Mouse (Mus musculus) adrenal gland, adult (tissue): ENCODE measurements at regions not wholly inside any gene's neighbourhood (a gene's known extent, or its start where the extent isn't known, plus 50 kb on each side); places are given as distances from the start of the nearest gene placed in this dataset.
A peak's percentile ranks its signal among the peaks of the same experiment; 100 is the strongest.

Source experiments
- DNase-seq, 2 experiments: peaks; one replicate each; pipeline ENCODE4 v3.0.0; 2022 to 2023; ENCODE audit warnings: low spot score in 1 of 2; ENCODE audit not compliant: inconsistent age in 2 of 2

DNA sequence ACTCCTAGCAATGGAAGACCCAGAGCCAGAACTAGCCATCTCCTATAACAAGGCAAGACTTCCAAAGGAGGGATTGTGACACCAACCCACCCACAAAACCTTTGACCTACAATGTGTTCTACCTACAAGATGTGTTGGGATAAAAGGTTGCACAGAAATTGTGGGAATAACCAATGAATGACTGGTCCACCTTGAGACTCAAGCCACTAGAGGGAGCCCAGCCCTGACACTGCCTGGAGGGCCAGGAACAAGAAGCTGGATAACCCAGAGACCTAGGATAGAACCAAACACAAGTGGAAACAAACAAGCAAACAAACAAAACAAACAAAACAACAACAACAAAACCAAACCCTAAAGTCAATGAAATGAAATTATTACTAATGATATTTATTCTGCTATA is 288.8 kb downstream of the Dchs2 start:
- DNase-seq = peak; percentile 30 to 80

DNA sequence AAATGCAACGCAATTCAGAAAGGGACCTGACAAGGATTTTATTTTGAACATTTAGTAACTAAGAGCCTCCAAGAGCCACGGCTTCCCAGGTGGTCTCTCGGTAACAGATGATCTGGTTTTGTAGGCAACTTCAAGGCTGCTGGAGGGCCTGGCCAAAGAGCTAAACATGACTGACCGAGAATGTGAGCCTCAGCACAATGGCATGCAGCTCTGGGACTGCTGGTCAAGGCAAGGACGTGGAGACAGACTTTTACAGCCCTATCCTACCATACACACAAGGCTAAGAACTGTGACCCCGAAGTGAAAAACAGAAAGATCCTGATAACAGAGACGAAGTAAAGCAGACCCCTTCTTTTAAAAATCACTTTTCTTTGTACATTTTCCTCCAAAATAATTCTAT is 296.5 kb downstream of the Dchs2 start:
- peak in 1 of 2 experiments; percentile 41 for DNase-seq

DNA sequence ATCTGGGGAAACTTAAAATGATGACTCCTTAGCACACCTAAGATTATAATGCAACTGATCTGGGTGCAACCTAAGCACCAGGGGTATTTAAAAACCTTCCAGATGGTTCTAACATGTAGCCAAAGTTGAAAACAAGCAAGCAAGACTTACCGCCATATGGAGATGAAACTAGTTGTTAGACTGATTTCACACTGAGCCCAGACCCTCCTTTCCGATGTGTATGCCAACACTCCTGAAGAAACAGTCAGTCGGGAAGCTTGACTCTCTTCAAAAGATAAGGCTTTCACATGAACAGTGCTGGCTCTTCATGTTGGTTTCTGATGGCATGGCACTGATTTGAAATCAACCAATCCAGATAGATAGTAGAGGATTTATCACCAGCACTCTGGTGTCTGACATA is 301.6 kb downstream of the Dchs2 start:
- no peak for DNase-seq

DNA sequence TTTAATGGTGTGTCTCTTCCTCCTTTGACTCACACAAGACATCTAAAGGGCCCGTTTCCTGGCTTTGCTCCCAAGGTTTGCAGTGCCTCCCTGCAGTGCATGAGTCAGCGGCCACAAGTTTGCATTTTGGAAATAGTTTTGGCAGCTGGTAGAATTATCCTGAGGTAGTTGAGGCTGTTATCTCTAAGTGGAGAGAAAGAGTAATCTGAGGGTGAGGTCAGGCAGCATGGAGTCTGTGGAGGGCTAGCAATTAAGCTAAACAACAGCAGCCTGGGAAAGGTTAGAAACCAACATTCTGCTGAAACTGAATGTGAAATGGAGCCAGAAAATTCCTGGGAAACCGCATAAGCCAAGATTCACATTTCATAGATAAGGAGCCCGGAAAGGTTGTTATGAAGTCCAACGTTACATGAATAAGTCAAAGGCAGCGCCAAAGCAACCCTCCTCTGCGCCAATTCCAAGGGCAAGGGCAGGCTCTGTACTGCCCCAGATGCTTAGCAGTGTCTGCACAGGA is 318.5 kb downstream of the Dchs2 start:
- DNase-seq = peak; percentile 93 to 97

DNA sequence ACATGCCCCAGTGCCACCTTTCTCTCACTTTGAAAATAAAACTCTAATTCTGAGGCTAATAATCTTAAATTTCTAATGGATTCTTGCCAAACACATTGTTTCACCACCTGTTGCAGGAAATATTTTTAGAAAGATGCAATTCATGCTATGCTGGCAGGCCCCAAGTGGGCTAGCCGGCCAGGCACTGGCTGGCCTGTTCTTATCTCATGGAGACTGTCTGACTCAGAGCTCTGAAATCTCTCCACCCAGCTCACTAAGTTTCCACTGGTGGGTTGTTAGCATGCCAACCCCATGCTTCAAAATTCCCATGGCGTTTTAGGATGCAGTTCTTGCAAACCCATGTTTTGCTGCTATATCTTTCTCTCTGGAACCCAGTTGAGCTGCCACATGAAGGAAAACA is 315.5 kb upstream of the Sfrp2 start:
- DNase-seq = peak; percentile 42 to 60

DNA sequence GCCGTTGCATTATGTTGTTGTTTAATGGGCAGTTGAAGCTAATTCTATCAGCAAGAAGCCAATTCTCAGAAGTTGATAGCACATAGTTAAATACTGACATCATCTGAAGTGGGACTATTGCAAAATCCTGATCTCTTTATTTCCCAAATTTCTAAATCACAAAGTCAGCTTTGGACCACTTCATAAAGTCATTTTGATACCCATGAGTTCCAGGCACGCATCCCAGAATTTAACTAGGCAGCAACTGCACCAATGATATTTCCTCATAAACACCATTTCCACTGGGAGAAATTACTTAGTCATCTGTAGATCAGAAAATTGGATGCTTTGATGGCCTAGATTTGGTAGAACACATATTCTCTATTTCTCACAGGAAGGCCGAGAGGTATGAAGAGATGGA is 314.8 kb upstream of the Sfrp2 start:
- DNase-seq = peak in 1 of 2 experiments; percentile 27

DNA sequence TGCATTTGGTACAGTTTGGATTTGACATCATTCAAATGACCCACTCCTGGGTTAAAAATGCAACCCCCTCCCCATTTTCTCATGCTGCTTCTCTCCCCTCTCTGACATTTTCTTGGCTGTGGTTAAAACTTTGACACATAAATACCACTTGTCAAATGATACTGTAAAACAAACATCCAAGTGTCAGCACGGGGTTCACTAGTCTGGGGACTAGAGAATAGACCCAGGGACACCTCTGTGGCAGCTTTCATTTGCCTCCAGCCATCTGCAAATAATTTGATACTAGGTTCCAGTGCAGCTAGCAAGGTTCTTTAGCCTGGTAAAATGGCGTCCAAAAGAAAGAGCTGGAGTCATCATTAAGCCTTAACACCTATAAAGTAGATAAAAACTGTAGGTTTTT is 312.7 kb upstream of the Sfrp2 start:
- no peak for DNase-seq

DNA sequence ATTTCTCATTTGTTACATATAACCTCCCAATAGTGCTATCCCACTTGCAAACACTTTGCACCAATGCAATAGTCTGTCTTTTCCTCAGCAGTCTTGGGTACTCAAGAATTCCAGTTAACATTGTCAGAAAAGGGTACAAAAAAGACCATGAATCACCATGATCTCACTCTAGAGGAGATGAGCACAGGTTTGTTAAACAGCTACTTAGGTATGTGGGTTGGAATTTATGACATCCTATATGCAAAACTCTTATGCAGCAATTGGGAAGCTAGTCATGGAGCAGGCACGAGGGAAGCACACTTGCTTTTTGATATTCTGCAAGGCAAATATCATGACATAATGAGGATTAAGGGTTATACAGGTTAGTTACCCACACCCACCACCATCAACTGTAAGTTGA is 307.7 kb upstream of the Sfrp2 start:
- no peak for DNase-seq

DNA sequence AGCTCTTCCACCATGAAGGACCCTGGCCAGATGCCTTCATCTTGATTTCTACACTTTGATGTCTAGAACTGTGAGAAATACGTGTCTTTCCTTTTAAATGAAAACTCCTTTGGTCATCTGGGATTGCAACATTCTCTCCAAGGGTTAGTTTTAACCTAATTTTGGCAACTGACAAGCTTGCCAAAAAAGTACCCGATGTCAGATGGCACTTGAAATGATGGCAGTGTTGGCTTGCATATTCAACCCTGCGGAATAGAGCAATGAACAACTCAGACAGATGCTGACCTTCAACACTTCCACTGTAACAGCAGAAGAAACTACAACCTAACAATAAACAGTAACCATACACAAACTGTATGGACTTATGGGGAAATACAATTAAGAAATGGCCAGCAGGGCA is 286.9 kb upstream of the Sfrp2 start:
- DNase-seq = peak in 1 of 2 experiments; percentile 54

DNA sequence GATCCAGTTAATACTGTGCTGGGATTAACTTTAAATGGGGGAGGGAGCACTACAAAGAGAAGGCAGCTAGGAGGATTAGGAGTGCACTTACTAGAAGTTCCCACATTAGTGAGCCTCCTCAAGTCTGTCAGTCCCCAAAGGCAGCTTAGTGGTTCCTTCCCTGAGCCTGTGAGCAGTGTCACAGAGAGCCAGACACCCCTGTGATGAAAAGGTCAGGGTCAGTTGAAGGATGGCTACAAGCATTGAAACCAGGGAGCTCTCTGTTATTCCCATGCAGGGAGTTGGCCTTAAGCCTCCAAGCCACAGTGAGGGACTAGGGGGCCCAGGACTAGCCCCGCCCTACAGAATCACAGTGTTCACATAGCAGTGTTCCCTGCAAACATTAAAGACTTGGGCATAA is 285.9 kb upstream of the Sfrp2 start:
- peak; percentile 64 to 81 for DNase-seq

DNA sequence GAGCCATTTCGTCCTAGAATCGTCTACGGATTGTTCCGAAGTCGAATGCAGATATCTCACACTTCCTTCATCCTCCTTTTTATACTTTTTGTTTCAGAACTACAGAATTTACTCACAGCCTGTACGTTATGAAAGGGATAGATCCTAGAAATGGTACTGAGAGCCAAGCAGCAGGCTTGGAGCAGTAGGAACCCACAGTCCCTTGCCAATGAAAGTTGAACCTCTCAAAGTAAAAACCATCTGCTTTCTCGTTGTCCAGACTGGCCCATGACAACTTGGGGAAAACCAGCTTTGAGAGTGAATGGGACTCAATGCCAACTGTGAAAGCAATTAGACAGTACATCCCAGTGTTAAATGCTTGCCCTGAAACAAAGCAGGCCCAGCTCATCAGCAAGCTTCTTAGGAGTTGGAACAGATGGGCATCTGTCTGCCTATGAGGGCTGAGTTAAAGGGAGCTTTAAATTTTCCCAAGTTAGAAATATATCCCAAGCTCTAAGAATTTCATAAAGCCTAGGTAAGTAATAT is 279.9 kb upstream of the Sfrp2 start:
- no peak for DNase-seq

DNA sequence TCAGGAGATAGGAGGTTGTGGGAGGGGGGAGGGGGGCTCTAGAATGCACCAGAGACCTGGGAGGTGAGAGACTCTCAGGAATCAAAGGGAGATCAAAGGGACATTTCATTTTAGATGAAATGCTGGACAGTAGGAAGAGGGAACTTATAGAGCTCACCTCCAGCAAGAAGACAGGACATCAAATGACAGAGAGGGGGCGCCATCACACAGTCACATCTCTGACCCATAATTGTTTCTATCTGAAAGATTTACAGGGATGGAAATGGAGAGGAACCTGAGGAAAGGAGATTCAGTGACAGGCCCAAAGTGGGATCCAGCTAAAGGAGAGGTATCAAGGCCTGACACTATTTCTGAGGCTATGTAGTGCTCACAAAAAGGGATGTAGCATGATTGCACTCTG is 270.5 kb upstream of the Sfrp2 start:
- peak; percentile 46 to 80 for DNase-seq

DNA sequence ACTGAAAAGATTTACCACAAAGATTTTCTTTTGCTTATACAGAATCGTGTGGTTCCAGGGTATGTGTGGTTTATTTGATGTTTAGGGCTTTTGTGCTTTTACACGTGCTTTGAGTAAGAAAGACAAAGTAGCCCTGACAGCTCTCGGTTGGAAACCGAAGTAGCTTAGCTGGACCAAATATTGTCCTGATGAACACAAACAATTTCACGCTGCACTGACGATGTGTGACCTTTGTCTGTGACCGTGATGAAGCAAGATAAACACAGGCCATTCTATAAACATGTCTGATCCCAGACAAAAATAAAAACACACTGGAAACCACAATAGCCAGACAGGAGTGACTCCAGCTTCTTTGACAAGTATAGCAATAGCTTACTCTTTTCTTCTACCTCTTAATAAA is 262.2 kb upstream of the Sfrp2 start:
- no peak for DNase-seq

DNA sequence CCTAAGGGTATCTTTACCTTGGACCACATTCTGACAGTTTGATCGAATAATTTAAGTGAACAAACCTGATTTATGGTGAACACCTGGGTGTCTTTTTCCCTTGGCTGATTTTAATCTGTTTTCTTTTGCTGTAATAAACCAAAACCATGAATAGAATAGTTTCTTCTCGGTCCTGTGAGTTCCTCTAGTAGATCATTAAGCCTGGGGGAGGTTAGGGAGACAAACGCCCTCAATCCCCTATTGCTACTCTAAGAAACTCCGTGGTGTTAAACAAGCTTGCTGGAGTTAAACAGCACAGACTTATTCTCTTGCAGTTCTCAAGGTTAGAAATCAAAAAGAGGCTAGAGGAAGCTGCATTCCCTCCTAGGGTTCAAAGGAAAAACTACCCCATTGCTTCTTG is 249.5 kb upstream of the Sfrp2 start:
- DNase-seq = no peak

DNA sequence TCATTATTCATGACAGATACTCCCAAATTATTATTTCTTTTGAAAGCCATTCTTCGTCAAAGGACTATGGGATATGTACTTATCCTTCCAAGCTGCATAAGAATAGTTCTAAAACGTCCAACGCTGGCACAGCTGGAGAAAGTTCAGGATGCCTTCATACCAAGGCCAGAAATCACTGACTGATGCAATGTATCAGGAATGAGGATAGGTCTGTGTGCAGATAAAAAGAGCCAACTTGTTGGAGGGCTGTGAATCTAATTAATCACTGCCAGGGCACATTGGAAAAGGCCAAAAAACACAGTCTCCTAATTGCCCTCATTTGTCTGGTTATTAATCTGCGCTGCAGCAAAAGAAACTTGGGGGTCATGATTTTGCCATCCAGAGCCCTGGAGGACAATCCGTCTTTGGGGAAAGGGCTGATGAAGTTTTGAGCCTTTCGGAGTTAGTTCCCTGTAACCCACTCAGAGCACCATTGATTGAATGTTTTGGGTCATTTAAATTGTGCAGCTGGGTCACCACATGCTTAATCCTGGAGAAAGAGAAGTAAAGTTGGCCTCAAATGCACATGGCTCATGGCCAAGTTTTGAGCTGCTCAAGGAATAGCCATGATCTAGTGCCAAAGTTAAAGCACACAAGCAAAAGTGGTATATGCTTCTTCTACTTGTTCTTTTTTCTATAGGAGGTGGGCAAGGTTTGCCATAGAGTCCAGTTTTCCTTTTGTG is 248.0 kb upstream of the Sfrp2 start:
- DNase-seq = peak; percentile 32 to 71

DNA sequence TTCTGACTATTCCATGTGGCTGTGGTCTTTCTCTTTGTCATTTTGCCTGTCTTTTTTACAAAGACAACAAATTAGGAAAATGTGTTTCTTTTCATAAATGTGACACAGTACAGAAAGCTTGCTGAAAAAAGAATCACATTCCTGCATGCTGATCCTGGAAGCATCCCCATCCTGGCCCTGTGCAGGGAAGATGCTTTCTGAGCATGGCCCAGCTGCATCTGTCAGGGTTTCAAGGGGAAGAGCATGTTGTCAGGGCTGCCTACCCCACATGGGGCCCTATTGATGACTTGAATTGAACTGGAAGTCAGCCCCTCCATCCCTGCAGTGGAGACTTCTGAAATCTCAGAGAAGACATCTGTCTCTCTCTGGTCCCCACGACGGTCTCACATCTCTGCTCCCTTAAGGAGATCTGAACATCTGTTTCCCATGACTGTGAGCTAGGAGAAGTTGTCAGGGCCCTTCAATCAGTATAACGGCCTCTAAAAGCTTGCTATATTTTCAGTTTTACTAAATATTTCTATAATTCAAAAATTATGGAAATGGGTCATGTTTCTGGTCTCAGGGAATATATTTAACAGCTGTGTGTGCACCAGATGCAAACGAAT is 235.8 kb upstream of the Sfrp2 start:
- DNase-seq = no peak

DNA sequence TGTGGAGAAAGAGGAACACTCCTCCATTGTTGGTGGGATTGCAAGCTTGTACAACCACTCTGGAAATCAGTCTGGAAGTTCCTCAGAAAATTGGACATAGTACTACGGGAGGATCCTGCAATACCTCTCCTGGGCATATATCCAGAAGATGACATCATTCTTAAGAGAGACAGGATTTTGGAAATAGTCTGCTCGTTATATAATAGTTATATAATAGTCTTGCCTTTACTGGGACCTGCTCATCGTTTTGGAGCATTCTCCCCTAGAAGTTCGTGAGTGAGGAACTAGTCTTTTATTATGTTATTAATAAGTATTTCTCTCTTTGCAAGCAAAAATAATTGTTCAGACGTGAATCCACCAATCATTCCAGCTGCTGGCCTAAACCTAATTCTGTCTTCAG is 229.5 kb upstream of the Sfrp2 start:
- peak in 1 of 2 experiments; percentile 54 for DNase-seq

DNA sequence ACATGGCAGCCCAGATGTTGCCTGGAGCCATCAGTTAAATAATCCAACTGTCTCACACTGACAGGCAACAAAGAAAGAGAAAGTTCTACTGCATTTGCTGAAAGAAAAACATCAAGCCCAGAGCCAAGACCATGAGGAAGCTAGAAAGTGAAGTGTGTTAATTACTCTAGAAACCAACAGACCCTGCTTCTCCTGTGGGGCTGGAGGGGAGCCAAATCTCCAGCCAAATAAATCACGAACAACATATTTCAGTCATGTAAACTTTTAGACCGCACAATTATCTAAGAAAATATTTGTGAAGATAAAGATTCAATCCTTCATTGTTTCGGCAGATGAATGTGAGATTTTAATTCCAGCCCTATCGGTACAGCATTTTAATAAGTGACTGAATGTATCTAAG is 228.9 kb upstream of the Sfrp2 start:
- DNase-seq = peak; percentile 4 to 34

DNA sequence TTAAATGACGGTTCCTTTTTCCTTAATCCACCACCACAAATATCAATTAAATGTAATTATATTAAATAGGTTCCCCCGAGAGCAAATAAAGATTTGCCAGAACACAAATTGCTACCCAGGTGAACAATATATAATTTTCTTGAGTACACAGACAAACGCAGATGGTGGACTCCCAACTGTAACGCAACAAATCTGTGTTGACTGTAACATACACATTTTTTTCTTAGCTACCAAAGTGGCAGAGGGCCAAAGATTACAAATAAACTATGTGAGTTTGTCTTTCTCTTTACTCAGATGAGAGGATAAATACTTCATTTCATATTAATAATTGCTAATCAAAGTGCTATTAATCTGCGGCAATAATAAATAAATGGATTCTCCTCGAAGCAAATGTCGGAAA is 228.4 kb upstream of the Sfrp2 start:
- DNase-seq = no peak

DNA sequence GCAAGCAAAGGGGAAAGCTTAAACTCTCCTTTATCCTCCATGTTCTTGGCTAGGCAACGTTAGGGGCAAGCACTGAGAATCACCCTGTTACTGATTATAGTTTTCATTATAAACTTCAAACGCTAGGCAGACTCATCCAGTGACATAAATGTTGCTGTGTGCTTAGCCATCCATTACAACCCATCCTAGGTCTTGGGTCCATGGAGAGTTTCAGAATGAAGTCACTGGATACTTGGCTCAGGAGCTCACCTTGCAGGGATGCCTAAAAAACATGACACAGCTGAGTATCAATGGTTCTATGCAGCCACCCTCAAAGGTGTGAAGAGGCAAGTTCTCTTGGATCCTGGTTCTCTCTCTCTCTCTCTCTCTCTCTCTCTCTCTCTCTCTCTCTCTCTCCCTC is 227.2 kb upstream of the Sfrp2 start:
- no peak for DNase-seq

DNA sequence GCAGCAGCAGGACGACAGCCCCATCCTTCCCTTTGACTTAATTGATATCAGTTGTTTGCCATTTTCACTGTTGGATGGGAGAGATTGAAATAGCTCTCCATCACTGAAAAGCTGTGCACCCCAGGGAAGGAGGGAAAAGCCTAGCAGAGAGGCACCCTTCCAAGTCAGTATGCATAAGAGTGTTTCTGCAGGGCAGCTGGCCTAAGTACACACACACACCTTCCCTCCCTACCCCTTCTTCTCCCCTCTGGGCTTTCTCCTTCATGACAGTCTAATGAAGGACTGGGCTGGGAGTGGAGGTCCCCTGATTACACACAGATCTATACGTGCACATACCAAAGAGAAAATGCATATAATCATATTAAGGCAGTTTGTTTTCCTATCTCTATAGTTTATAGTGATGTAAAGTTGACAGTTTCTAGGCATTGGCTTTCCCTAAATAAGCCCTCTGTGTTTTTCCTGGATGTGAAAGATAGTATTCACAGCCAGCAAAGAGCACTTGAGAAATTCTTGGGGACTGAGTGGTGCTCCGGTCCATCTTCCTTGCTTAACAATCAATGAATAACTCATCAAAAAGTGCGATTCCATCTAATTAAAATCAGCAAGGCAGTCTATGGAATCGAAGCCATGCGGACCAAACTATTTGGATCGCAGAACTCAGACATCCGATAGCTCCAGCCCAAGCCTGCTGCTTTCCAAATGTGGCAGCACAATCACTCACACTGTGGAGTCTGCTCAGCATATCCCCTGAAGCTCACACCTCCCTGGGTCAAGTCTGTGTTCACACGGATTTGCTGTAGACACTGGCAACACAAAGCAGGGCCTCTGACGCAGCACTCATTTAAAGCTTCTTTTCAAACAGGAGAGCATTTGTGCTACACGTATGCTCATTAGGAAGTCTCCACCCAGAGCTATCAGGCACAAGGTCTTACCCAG is 224.9 kb upstream of the Sfrp2 start:
- DNase-seq = no peak
